Mouse (Mus musculus) stomach, postnatal 0 days (tissue): ENCODE results near the gene Sart1. TPM values are rescaled to one million over a fixed set of nuclear protein-coding genes. Genes with fewer than 3 reads are reported as not detected.

Experiments
- ATAC-seq: fragments of 200-750 bp; cut with Nextera tagmentation; 2 replicates; pipeline ENCODE4 v1.8.0; 2017; ENCODE audit not compliant: low FRiP score, low TSS enrichment
- DNase-seq: peaks from one replicate; pipeline ENCODE4 v3.0.0-alpha.2; 2016; ENCODE audit warnings: low spot score
- H3K27ac ChIP-seq: fragments of 300-500 bp; sonication (generic); replicated peaks from 2 replicates; pipeline ENCODE4 v1.5.1; 2014; ENCODE audit warnings: mild to moderate bottlenecking, control low read depth
- H3K27me3 ChIP-seq: fragments of 300-500 bp; sonication (generic); 2 replicates; pipeline ENCODE4 v1.6.1; 2014; ENCODE audit warnings: low read length; ENCODE audit not compliant: control insufficient read depth, insufficient read depth
- H3K36me3 ChIP-seq: fragments of 300-500 bp; sonication (generic); 2 replicates; pipeline ENCODE4 v1.6.1; 2014; ENCODE audit warnings: low read length, mixed read lengths; ENCODE audit not compliant: control insufficient read depth, insufficient read depth
- H3K4me1 ChIP-seq: fragments of 300-500 bp; sonication (generic); replicated peaks from 2 replicates; pipeline ENCODE4 v1.6.1; 2014; ENCODE audit warnings: antibody characterized with exemption; ENCODE audit not compliant: control insufficient read depth, insufficient read depth
- H3K4me2 ChIP-seq: fragments of 300-500 bp; sonication (generic); replicated peaks from 2 replicates; pipeline ENCODE4 v1.6.1; 2014; ENCODE audit warnings: low read depth, mild to moderate bottlenecking, control low read depth, moderate library complexity
- H3K4me3 ChIP-seq: fragments of 300-500 bp; sonication (generic); 2 replicates; pipeline ENCODE4 v1.5.1; 2014; ENCODE audit warnings: low read depth, low read length, control low read depth
- H3K9ac ChIP-seq: fragments of 300-500 bp; sonication (generic); 2 replicates; pipeline ENCODE4 v1.6.1; 2014; ENCODE audit warnings: mild to moderate bottlenecking, low read length, control low read depth, mixed read lengths
- H3K9me3 ChIP-seq: fragments of 300-500 bp; sonication (generic); 2 replicates; pipeline ENCODE4 v1.6.1; 2016; ENCODE audit warnings: low read length; ENCODE audit not compliant: control insufficient read depth
- CTCF ChIP-seq: IDR thresholded peaks from 2 replicates; pipeline ENCODE4 v1.5.1; 2016; ENCODE audit warnings: antibody characterized with exemption, low read depth, mild to moderate bottlenecking, moderate library complexity
- EP300 ChIP-seq: optimal IDR thresholded peaks from 2 replicates; pipeline ENCODE3; 2016; ENCODE audit warnings: antibody characterized with exemption
- WGBS: fragments of 180-500 bp; shearing (Covaris S2); extraction: QIAGEN DNeasy Blood & Tissue Kit; methylation state at CpG from one replicate; pipeline ENCODE4 v1.1.7; 2014; 5-methylcytosine and 5-hydroxymethylcytosine counted together
- polyA plus RNA-seq: library from polyadenylated mRNA; unstranded; fragments of >200 nt; fragmentation: Nextera tagmentation; extraction: Ambion mirVana; gene quantifications from 2 replicates; pipeline ENCODE4 v1.2.1, GENCODE M21; 2015

The Sart1 gene
- polyA plus RNA-seq, 1 experiment from 2014 or later: 30.9 TPM

GRCm38 (mm10) chr19:5424782-5425741 lies 36.6 kb upstream of the Sart1 start, which contains the start of the genes Drap1 and AI837181:
Gene Drap1 (minus strand): TSS chr19:5424979.
Gene AI837181 (plus strand): TSS chr19:5425144.
- Histone ChIP-seq H3K4me3 (peak within 1 kb of the TSS; percentile 87), H3K9ac (peak within 1 kb of the TSS; percentile 93), H3K27me3 (no peaks in the 10 kb centered on the region), H3K4me2 (peak within 1 kb of the TSS; percentile 76), H3K36me3 (peaks cover 3% of the 10 kb centered on the region), H3K27ac (peak within 1 kb of the TSS; percentile 94), H3K4me1 (peaks cover 10% of the 10 kb centered on the region), H3K9me3 (no peaks in the 10 kb centered on the region)
- DNase-seq: peak; percentile 99
- ATAC-seq: peak; percentile 88
- TF ChIP-seq EP300 (no peak), CTCF (no peak)
- 0% methylated on average over 59 of the region's 87 CpGs for WGBS

- ATAC-seq: peak; percentile 58
These were observed 35.7 kb upstream of the Sart1 start for GRCm38 (mm10) chr19:5424092-5424781.

DNA sequence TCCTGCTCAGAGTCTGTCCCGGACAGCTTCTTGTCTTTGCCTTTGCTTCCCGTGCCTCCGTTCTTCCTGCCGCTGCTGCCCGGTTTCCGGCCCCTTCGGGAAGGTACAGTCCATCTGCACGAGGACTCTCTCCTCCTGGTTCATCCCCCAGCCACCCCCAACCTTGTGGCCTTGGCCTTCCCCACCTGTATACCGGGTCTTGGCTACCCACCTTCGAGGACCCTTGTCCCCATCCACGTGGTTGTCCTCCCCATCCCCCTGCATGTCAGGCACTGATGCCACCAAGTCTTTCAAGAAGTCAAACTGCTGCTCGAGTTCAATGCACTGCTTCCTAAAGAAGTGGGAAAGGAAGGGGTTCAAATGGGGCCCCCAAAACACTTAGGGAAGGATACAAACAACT lies 35.1 kb upstream of the Sart1 start:
- H3K27ac ChIP-seq: peak overlapping the region; percentile 94
- H3K36me3 ChIP-seq: peaks cover 3% of the 10 kb centered on the region
- no peak for ATAC-seq
- peak overlapping the region; percentile 85 for H3K9ac ChIP-seq
- peak; percentile 23 for DNase-seq
- peaks cover 10% of the 10 kb centered on the region for H3K4me1 ChIP-seq
- TF ChIP-seq CTCF (no peak), EP300 (no peak)
- peak overlapping the region; percentile 87 for H3K4me3 ChIP-seq
- no peaks in the 10 kb centered on the region for H3K27me3 ChIP-seq
- WGBS: 66% methylated on average over 12 of the region's 12 CpGs
- peak overlapping the region; percentile 76 for H3K4me2 ChIP-seq
- H3K9me3 ChIP-seq: no peaks in the 10 kb centered on the region

More at GRCm38 (mm10) chr19:5424092-5424781, 35.7 kb upstream of the Sart1 start:
- TF ChIP-seq EP300: no peak
- TF ChIP-seq CTCF: peak; percentile 51
- WGBS: 0% methylated on average over 37 of the region's 48 CpGs
- peaks cover 10% of the 10 kb centered on the region for H3K4me1 ChIP-seq
- H3K4me3 ChIP-seq: peak overlapping the region; percentile 87
- H3K27ac ChIP-seq: peak overlapping the region; percentile 94
- DNase-seq: peak; percentile 83
- no peaks in the 10 kb centered on the region for H3K27me3 ChIP-seq
- H3K9ac ChIP-seq: peak overlapping the region; percentile 85
- H3K9me3 ChIP-seq: no peaks in the 10 kb centered on the region
- H3K36me3 ChIP-seq: peaks cover 3% of the 10 kb centered on the region
- H3K4me2 ChIP-seq: peak overlapping the region; percentile 76

DNA sequence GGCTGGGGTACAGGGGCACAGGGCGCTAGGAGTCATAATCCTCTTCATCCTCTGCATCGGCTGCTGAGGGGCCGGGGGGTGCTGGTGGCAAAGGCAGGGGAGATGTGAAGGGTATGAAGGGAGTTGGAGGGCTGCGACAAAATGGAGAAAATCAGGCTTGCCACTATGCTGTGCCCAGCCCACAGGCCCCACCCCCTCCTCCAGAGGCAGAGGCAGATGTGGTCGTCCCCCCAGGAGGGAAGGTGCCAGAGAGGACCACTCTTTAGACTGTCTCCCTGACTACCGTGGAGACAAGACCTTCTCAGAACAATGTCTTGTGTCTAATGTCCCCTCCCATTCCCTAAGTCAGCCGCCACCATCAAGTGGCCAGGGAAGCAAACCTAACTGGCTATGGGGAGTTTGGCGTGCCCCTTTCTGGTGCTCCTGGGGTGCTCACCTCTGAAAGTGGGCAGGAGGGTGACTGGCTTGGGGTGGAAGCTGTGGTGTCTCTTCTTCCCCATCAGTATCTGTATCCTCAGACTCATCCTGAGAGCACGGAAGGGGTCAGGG lies 34.5 kb upstream of the Sart1 start:
- 80% methylated on average over 9 of the region's 9 CpGs for WGBS
- Histone ChIP-seq H3K4me2 (peak overlapping the region; percentile 76), H3K36me3 (peaks cover 3% of the 10 kb centered on the region), H3K4me1 (peaks cover 10% of the 10 kb centered on the region), H3K9ac (no peak overlapping the region), H3K27me3 (no peaks in the 10 kb centered on the region), H3K4me3 (no peak overlapping the region), H3K27ac (no peak overlapping the region), H3K9me3 (no peaks in the 10 kb centered on the region)
- DNase-seq: no peak
- ATAC-seq: no peak
- TF ChIP-seq EP300: no peak
- TF ChIP-seq CTCF: no peak

GRCm38 (mm10) chr19:5422267-5422666 lies 33.8 kb upstream of the Sart1 start:
- no peak overlapping the region for H3K27ac ChIP-seq
- H3K4me1 ChIP-seq: peaks cover 10% of the 10 kb centered on the region
- no peaks in the 10 kb centered on the region for H3K9me3 ChIP-seq
- 81% methylated on average over 10 of the region's 10 CpGs for WGBS
- peaks cover 3% of the 10 kb centered on the region for H3K36me3 ChIP-seq
- H3K9ac ChIP-seq: no peak overlapping the region
- ATAC-seq (no peak), DNase-seq (no peak)
- H3K27me3 ChIP-seq: no peaks in the 10 kb centered on the region
- no peak overlapping the region for H3K4me3 ChIP-seq
- H3K4me2 ChIP-seq: no peak overlapping the region
- TF ChIP-seq EP300: no peak
- no peak for TF ChIP-seq CTCF
